Mouse (Mus musculus) heart, adult 2 months (tissue): ENCODE measurements around the gene Cpn1. TPM values are rescaled to one million over a fixed set of nuclear protein-coding genes. Genes with fewer than 3 reads are reported as not detected.

Experiments
- DNase-seq, 2 experiments: peaks; one replicate each; pipeline ENCODE4 v3.0.0; 2021
- H3K27ac ChIP-seq: fragments of 200-600 bp; 2 replicates; pipeline ENCODE4 v1.8.1; 2022
- H3K27me3 ChIP-seq: fragments of 200-500 bp; 2 replicates; pipeline ENCODE4 v1.6.1; 2012; ENCODE audit warnings: mild to moderate bottlenecking, low read length, inconsistent platforms, mixed read lengths; ENCODE audit not compliant: control insufficient read depth, insufficient read depth
- H3K36me3 ChIP-seq: fragments of 200-500 bp; 2 replicates; pipeline ENCODE4 v1.6.1; 2012; ENCODE audit warnings: low read length, inconsistent platforms; ENCODE audit not compliant: control insufficient read depth, insufficient read depth
- H3K4me1 ChIP-seq: fragments of 200-500 bp; 2 replicates; pipeline ENCODE4 v1.6.1; 2011; ENCODE audit warnings: low read length; ENCODE audit not compliant: control insufficient read depth, insufficient read depth
- H3K4me3 ChIP-seq: fragments of 200-600 bp; 2 replicates; pipeline ENCODE4 v1.8.1; 2022
- H3K79me2 ChIP-seq: fragments of 200-500 bp; replicated peaks from 2 replicates; pipeline ENCODE4 v1.6.1; 2012; ENCODE audit warnings: mild to moderate bottlenecking, inconsistent platforms, low read length, moderate library complexity, mixed read lengths; ENCODE audit not compliant: control insufficient read depth, insufficient read depth
- H3K9ac ChIP-seq: fragments of 200-500 bp; 2 replicates; pipeline ENCODE4 v1.6.1; 2012; ENCODE audit warnings: low read depth, mild to moderate bottlenecking, control low read depth, inconsistent platforms, low read length, mixed read lengths
- CTCF ChIP-seq: fragments of 200-600 bp; IDR thresholded peaks from 2 replicates; pipeline ENCODE4 v1.8.1; 2022; ENCODE audit warnings: antibody characterized with exemption, mild to moderate bottlenecking, moderate library complexity
- EP300 ChIP-seq: fragments of 200-500 bp; IDR thresholded peaks from 2 replicates; pipeline ENCODE4 v1.6.1; 2011; ENCODE audit warnings: low read depth, low read length, control low read depth; ENCODE audit not compliant: insufficient read depth
- POLR2A ChIP-seq: fragments of 200-500 bp; IDR thresholded peaks from 2 replicates; pipeline ENCODE4 v1.6.1; 2011; ENCODE audit warnings: mild to moderate bottlenecking, low read depth, low read length, control low read depth; ENCODE audit not compliant: insufficient read depth
- WGBS: fragments of 180-500 bp; shearing (Covaris S2); methylation state at CpG from one replicate; pipeline ENCODE4 v1.1.7; 2018; 5-methylcytosine and 5-hydroxymethylcytosine counted together
- intact Hi-C: fragments of 180-260 bp; cut with DNase I; formaldehyde crosslinking; loops from one replicate; pipeline ENCODE4 v1.15.1; 2025
- polyA plus RNA-seq: library from polyadenylated mRNA; depleted of rRNA; stranded (reverse); fragments of >200 nt; gene quantifications from 2 replicates; pipeline ENCODE4 v1.2.3, GENCODE M21; 2012
- total RNA-seq, 2 experiments: library from RNA; stranded (reverse); gene quantifications; 2 replicates each; pipeline ENCODE4 v1.2.3; 2021

The Cpn1 gene
- total and polyA plus RNA-seq, 3 experiments, result 0.18 to 0.31 TPM; not detected in 1

- TF ChIP-seq POLR2A (no peak), EP300 (no peak), CTCF (no peak)
- Histone ChIP-seq H3K4me3 (no peak overlapping the region), H3K9ac (no peak overlapping the region)
Observed at GRCm38 (mm10) chr19:44024921-44025585, 38.7 kb upstream of the Cpn1 start.

GRCm38 (mm10) chr19:44023066-44023465 is 36.7 kb upstream of the Cpn1 start:
- DNase-seq, result no peak
- intact Hi-C loops, result no loop called here

More at GRCm38 (mm10) chr19:44024921-44025585, 38.7 kb upstream of the Cpn1 start:
- intact Hi-C loops, result no loop called here
- no peak for DNase-seq
- Histone ChIP-seq H3K4me1 (no peaks in the 10 kb centered on the region; the same call in 1 of the 2 replicates), H3K27me3 (no peaks in the 10 kb centered on the region), H3K36me3 (no peaks in the 10 kb centered on the region), H3K79me2 (no peaks in the 10 kb centered on the region), H3K27ac (no peak overlapping the region)
- 76% methylated on average over 13 of the region's 13 CpGs for WGBS

GRCm38 (mm10) chr19:44021502-44021901 is 35.1 kb upstream of the Cpn1 start:
- intact Hi-C loops, result no loop called here
- H3K79me2 ChIP-seq, result no peaks in the 10 kb centered on the region
- H3K4me1 ChIP-seq, result no peaks in the 10 kb centered on the region; the same call in 1 of the 2 replicates
- TF ChIP-seq EP300 (no peak), POLR2A (no peak), CTCF (no peak)
- H3K36me3 ChIP-seq, result no peaks in the 10 kb centered on the region
- H3K9ac ChIP-seq, result no peak overlapping the region
- 64% methylated on average over 4 of the region's 4 CpGs for WGBS
- peak; percentile 58 to 77 for DNase-seq
- no peaks in the 10 kb centered on the region for H3K27me3 ChIP-seq
- H3K4me3 ChIP-seq, result no peak overlapping the region
- no peak overlapping the region for H3K27ac ChIP-seq

More at GRCm38 (mm10) chr19:44023066-44023465, 36.7 kb upstream of the Cpn1 start:
- Histone ChIP-seq H3K9ac (no peak overlapping the region), H3K27ac (no peak overlapping the region), H3K36me3 (no peaks in the 10 kb centered on the region), H3K79me2 (no peaks in the 10 kb centered on the region), H3K4me3 (no peak overlapping the region), H3K4me1 (no peaks in the 10 kb centered on the region; the same call in 1 of the 2 replicates), H3K27me3 (no peaks in the 10 kb centered on the region)
- 66% methylated on average over 5 of the region's 5 CpGs for WGBS
- TF ChIP-seq POLR2A, result no peak
- no peak for TF ChIP-seq CTCF
- no peak for TF ChIP-seq EP300

- Histone ChIP-seq H3K27ac (no peak overlapping the region), H3K4me1 (no peaks in the 10 kb centered on the region; the same call in 1 of the 2 replicates), H3K9ac (no peak overlapping the region), H3K36me3 (no peaks in the 10 kb centered on the region), H3K27me3 (no peaks in the 10 kb centered on the region), H3K4me3 (no peak overlapping the region), H3K79me2 (no peaks in the 10 kb centered on the region)
- intact Hi-C loops, result no loop called here
- no peak for DNase-seq
- no peak for TF ChIP-seq EP300
- no peak for TF ChIP-seq POLR2A
- no peak for TF ChIP-seq CTCF
- WGBS, result 72% methylated on average over 7 of the region's 7 CpGs
Observed at GRCm38 (mm10) chr19:44019739-44020138, 33.4 kb upstream of the Cpn1 start.

GRCm38 (mm10) chr19:44013862-44014261 is 27.5 kb upstream of the Cpn1 start:
- H3K36me3 ChIP-seq, result no peaks in the 10 kb centered on the region
- intact Hi-C loops, result no loop called here
- 44% methylated on average over 6 of the region's 6 CpGs for WGBS

GRCm38 (mm10) chr19:44008784-44009183 is 22.4 kb upstream of the Cpn1 start:
- no peak for TF ChIP-seq EP300
- TF ChIP-seq POLR2A, result no peak
- no peak for TF ChIP-seq CTCF
- Histone ChIP-seq H3K4me1 (no peaks in the 10 kb centered on the region), H3K36me3 (no peaks in the 10 kb centered on the region), H3K4me3 (no peak overlapping the region), H3K27ac (no peak overlapping the region), H3K27me3 (no peaks in the 10 kb centered on the region), H3K9ac (no peak overlapping the region), H3K79me2 (no peaks in the 10 kb centered on the region)
- DNase-seq, result peak in 1 of 2 experiments; percentile 4
- intact Hi-C loops, result no loop called here
- WGBS, result 59% methylated on average over 15 of the region's 15 CpGs

More at GRCm38 (mm10) chr19:44013862-44014261, 27.5 kb upstream of the Cpn1 start:
- H3K27me3 ChIP-seq, result no peaks in the 10 kb centered on the region
- TF ChIP-seq EP300, result no peak
- no peak for TF ChIP-seq CTCF
- TF ChIP-seq POLR2A, result no peak
- no peak overlapping the region for H3K27ac ChIP-seq
- no peaks in the 10 kb centered on the region for H3K79me2 ChIP-seq
- no peak overlapping the region for H3K9ac ChIP-seq
- no peak overlapping the region for H3K4me3 ChIP-seq
- DNase-seq, result no peak
- no peaks in the 10 kb centered on the region for H3K4me1 ChIP-seq
